In the genomic region with DNA sequence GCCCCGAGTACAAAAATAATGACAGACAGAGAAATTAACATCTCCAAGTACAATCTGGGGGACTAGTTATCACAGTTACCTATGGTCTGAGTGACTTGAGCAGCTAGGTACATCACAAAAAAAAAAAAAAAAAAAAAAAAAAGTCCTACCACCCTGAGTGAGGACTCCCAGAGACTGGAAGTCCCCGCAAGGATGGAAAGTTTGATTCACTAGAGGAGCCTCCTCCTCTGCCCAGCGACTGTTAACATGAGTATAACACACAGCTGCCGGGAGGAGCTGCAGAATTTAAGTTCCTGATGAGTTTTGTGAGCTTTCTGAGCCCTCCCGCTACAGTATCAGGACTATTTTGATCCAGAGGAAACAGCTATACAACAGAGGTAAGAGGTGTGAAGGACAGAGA, we compare ENCODE assay signal across 44 mouse cellular contexts. TPM values are rescaled to one million over a fixed set of nuclear protein-coding genes. Genes with fewer than 3 reads are reported as not detected.
"Had no signal": no experiment of that assay in that cellular context is flagged by ENCODE, and none has a peak within 500 bp of the region (broad histone marks: within the 10 kb centered on the region; RNA-seq: fewer than 3 reads in every experiment).

No protein-coding gene starts in this region.

- ATAC-seq: liver, embryonic 12.5 days; liver, postnatal 0 days; lung, postnatal 0 days; midbrain, embryonic 13.5 days; midbrain, embryonic 15.5 days; midbrain, embryonic 16.5 days had no signal

- H3K27me3 ChIP-seq: limb, embryonic 12.5 days; limb, embryonic 13.5 days; limb, embryonic 15.5 days; liver, embryonic 12.5 days; liver, embryonic 13.5 days; liver, embryonic 15.5 days; lung, embryonic 15.5 days; megakaryocyte, embryonic 14.5 days; midbrain, embryonic 12.5 days; midbrain, embryonic 13.5 days; midbrain, embryonic 15.5 days; neural tube, embryonic 12.5 days had no signal

- H3K4me2 ChIP-seq: limb, embryonic 12.5 days; limb, embryonic 13.5 days; limb, embryonic 15.5 days; liver, embryonic 11.5 days; liver, embryonic 12.5 days; liver, embryonic 13.5 days; liver, embryonic 15.5 days; lung, embryonic 14.5 days; lung, embryonic 15.5 days; midbrain, embryonic 11.5 days; midbrain, embryonic 12.5 days; midbrain, embryonic 13.5 days; midbrain, embryonic 15.5 days; neural tube, embryonic 12.5 days had no signal

- DNase-seq: left cerebral cortex, postnatal 4 days; liver; liver, embryonic 13.5 days; liver, postnatal 0 days; lung, adult 18-20 months; lung, adult 2 months; lung, embryonic 14.5 days; lung, postnatal 10 days; lung, postnatal 14 days; lung, postnatal 36 days; lung, postnatal 4 days; midbrain, embryonic 14.5 days had no signal

- H3K36me3 ChIP-seq: limb, embryonic 10.5 days; limb, embryonic 12.5 days; limb, embryonic 13.5 days; limb, embryonic 15.5 days; liver, embryonic 12.5 days; liver, embryonic 13.5 days; liver, embryonic 15.5 days; lung, embryonic 15.5 days; midbrain, embryonic 10.5 days; midbrain, embryonic 12.5 days; midbrain, embryonic 13.5 days; midbrain, embryonic 15.5 days; neural tube, embryonic 12.5 days had no signal

- H3K9me3 ChIP-seq: limb, embryonic 10.5 days; limb, embryonic 12.5 days; limb, embryonic 13.5 days; limb, embryonic 15.5 days; liver, embryonic 12.5 days; liver, embryonic 13.5 days; liver, embryonic 15.5 days; lung, embryonic 15.5 days; megakaryocyte, embryonic 14.5 days; midbrain, embryonic 10.5 days; midbrain, embryonic 12.5 days; midbrain, embryonic 13.5 days; midbrain, embryonic 15.5 days; neural tube, embryonic 12.5 days had no signal

- H3K27ac ChIP-seq: limb, embryonic 10.5 days; limb, embryonic 12.5 days; limb, embryonic 13.5 days; limb, embryonic 15.5 days; liver, embryonic 12.5 days; liver, embryonic 13.5 days; liver, embryonic 14.5 days; liver, embryonic 15.5 days; lung, embryonic 15.5 days; macrophage; midbrain, embryonic 10.5 days; midbrain, embryonic 12.5 days; midbrain, embryonic 13.5 days; midbrain, embryonic 15.5 days; neural tube, embryonic 12.5 days had no signal

- H3K9ac ChIP-seq: limb, embryonic 12.5 days; limb, embryonic 13.5 days; limb, embryonic 15.5 days; liver, embryonic 12.5 days; liver, embryonic 13.5 days; liver, embryonic 14.5 days; liver, embryonic 15.5 days; liver, postnatal 0 days; lung, embryonic 14.5 days; lung, embryonic 15.5 days; midbrain, embryonic 12.5 days; midbrain, embryonic 13.5 days; midbrain, embryonic 15.5 days; neural tube, embryonic 12.5 days had no signal

- H3K4me3 ChIP-seq: limb, embryonic 10.5 days; limb, embryonic 12.5 days; limb, embryonic 13.5 days; limb, embryonic 15.5 days; liver, embryonic 12.5 days; liver, embryonic 13.5 days; liver, embryonic 15.5 days; lung, embryonic 15.5 days; megakaryocyte, embryonic 14.5 days; midbrain, embryonic 10.5 days; midbrain, embryonic 12.5 days; midbrain, embryonic 13.5 days; midbrain, embryonic 15.5 days; myocyte; neural tube, embryonic 12.5 days had no signal

- H3K4me1 ChIP-seq: limb, embryonic 10.5 days; limb, embryonic 12.5 days; limb, embryonic 13.5 days; limb, embryonic 15.5 days; liver, embryonic 12.5 days; liver, embryonic 13.5 days; liver, embryonic 15.5 days; lung, embryonic 15.5 days; megakaryocyte, embryonic 14.5 days; midbrain, embryonic 10.5 days; midbrain, embryonic 12.5 days; midbrain, embryonic 13.5 days; midbrain, embryonic 15.5 days; neural tube, embryonic 12.5 days had no signal

RNA-seq across cellular contexts. Expression of gene Iqub, which starts 28.3 kb away (rescaled TPM):
- total RNA-seq: liver, adult 2 months; megakaryocyte progenitor cell, adult 5-6 weeks; megakaryocyte, adult 5-6 weeks had no signal
- polyA plus RNA-seq: limb, embryonic 10.5 days; limb, embryonic 11.5 days; liver, adult 2 months; liver, embryonic 11.5 days; liver, embryonic 13.5 days; liver, embryonic 15.5 days; liver, postnatal 0 days; macrophage; myocyte had no signal

RNA-seq across cellular contexts. Expression of gene Asb15, which starts 41.4 kb away (rescaled TPM):
- total RNA-seq: left cerebral cortex, postnatal 10 days; left cerebral cortex, postnatal 14 days; left cerebral cortex, postnatal 25 days; left cerebral cortex, postnatal 36 days; left cerebral cortex, postnatal 4 days; liver, adult 2 months; megakaryocyte progenitor cell, adult 5-6 weeks; megakaryocyte, adult 5-6 weeks; megakaryocyte-erythroid progenitor cell, adult 5-6 weeks; midbrain, postnatal 0 days; monocyte, adult 5-6 weeks had no signal
- polyA plus RNA-seq: limb, embryonic 10.5 days; limb, embryonic 11.5 days; limb, embryonic 12.5 days; limb, embryonic 13.5 days; limb, embryonic 15.5 days; liver, adult 2 months; liver, embryonic 11.5 days; liver, embryonic 13.5 days; liver, postnatal 0 days; lung, embryonic 15.5 days; macrophage; midbrain, embryonic 10.5 days; midbrain, embryonic 11.5 days; midbrain, embryonic 12.5 days; midbrain, embryonic 13.5 days; midbrain, embryonic 14.5 days; midbrain, embryonic 16.5 days; neural tube, embryonic 11.5 days; neural tube, embryonic 12.5 days had no signal
